Mouse (Mus musculus): ENCODE measurements around the gene Gm20431. TPM values are rescaled to one million over a fixed set of nuclear protein-coding genes. Genes with fewer than 3 reads are reported as not detected.

Gene Gm20431
- polyA plus RNA-seq, 1 experiment from 2014 or later = 10.7 TPM

GRCm38 (mm10) chr2:167596726-167597491, 64.4 kb downstream of the Gm20431 start:
- ATAC-seq (ENCODE audit: low read depth) = no peak
- H3K9me3 ChIP-seq (ENCODE audit: control insufficient read depth, low read length) = no peaks in the 10 kb centered on the region
- WGBS = 42% methylated on average over 26 of the region's 27 CpGs
- H3K27ac ChIP-seq (ENCODE audit: low read depth, low read length) = 0 out of 2 replicates have a peak overlapping the region, but pooled peaks have one; percentile 28
- H3K27me3 ChIP-seq (ENCODE audit: control insufficient read depth, insufficient read depth, low read length) = no peaks in the 10 kb centered on the region
- 0 out of 2 replicates have a peak overlapping the region, but pooled peaks have one; percentile 32 for H3K9ac ChIP-seq (replicated peaks; ENCODE audit: low read depth, low read length)
- no peak overlapping the region for H3K4me3 ChIP-seq (ENCODE audit: low read depth, low read length)
- H3K4me1 ChIP-seq (ENCODE audit: control insufficient read depth, insufficient read depth, low read length) = peaks cover 6% of the 10 kb centered on the region
- no peaks in the 10 kb centered on the region for H3K36me3 ChIP-seq (ENCODE audit: control insufficient read depth, insufficient read depth, low read length)
- peak overlapping the region; percentile 23; the same call in 1 of the 2 replicates for H3K4me2 ChIP-seq (ENCODE audit: low read depth, low read length)

GRCm38 (mm10) chr2:167596262-167596661, 65.0 kb downstream of the Gm20431 start:
- ATAC-seq (ENCODE audit: low read depth) = no peak
- Histone ChIP-seq H3K36me3 (ENCODE audit: control insufficient read depth, insufficient read depth, low read length) (no peaks in the 10 kb centered on the region), H3K27ac (ENCODE audit: low read depth, low read length) (no peak overlapping the region), H3K9ac (replicated peaks; ENCODE audit: low read depth, low read length) (no peak overlapping the region), H3K4me1 (ENCODE audit: control insufficient read depth, insufficient read depth, low read length) (peaks cover 6% of the 10 kb centered on the region), H3K4me2 (ENCODE audit: low read depth, low read length) (no peak overlapping the region), H3K9me3 (ENCODE audit: control insufficient read depth, low read length) (no peaks in the 10 kb centered on the region), H3K4me3 (ENCODE audit: low read depth, low read length) (no peak overlapping the region), H3K27me3 (ENCODE audit: control insufficient read depth, insufficient read depth, low read length) (no peaks in the 10 kb centered on the region)
- 43% methylated on average over 4 of the region's 4 CpGs for WGBS

GRCm38 (mm10) chr2:167595761-167596171, 65.5 kb downstream of the Gm20431 start:
- Histone ChIP-seq H3K4me3 (ENCODE audit: low read depth, low read length) (no peak overlapping the region), H3K4me2 (ENCODE audit: low read depth, low read length) (no peak overlapping the region), H3K9me3 (ENCODE audit: control insufficient read depth, low read length) (no peaks in the 10 kb centered on the region), H3K27me3 (ENCODE audit: control insufficient read depth, insufficient read depth, low read length) (no peaks in the 10 kb centered on the region), H3K4me1 (ENCODE audit: control insufficient read depth, insufficient read depth, low read length) (peaks cover 6% of the 10 kb centered on the region), H3K27ac (ENCODE audit: low read depth, low read length) (no peak overlapping the region), H3K9ac (replicated peaks; ENCODE audit: low read depth, low read length) (no peak overlapping the region), H3K36me3 (ENCODE audit: control insufficient read depth, insufficient read depth, low read length) (no peaks in the 10 kb centered on the region)
- no peak for ATAC-seq (ENCODE audit: low read depth)
- WGBS = 47% methylated on average over 14 of the region's 14 CpGs

GRCm38 (mm10) chr2:167594444-167594934, 66.8 kb downstream of the Gm20431 start:
- Histone ChIP-seq H3K27me3 (ENCODE audit: control insufficient read depth, insufficient read depth, low read length) (no peaks in the 10 kb centered on the region), H3K9ac (replicated peaks; ENCODE audit: low read depth, low read length) (no peak overlapping the region), H3K27ac (ENCODE audit: low read depth, low read length) (no peak overlapping the region), H3K4me3 (ENCODE audit: low read depth, low read length) (no peak overlapping the region), H3K4me1 (ENCODE audit: control insufficient read depth, insufficient read depth, low read length) (peaks cover 6% of the 10 kb centered on the region), H3K9me3 (ENCODE audit: control insufficient read depth, low read length) (no peaks in the 10 kb centered on the region), H3K4me2 (ENCODE audit: low read depth, low read length) (no peak overlapping the region), H3K36me3 (ENCODE audit: control insufficient read depth, insufficient read depth, low read length) (no peaks in the 10 kb centered on the region)
- 25% methylated on average over 10 of the region's 10 CpGs for WGBS
- peak; percentile 20; the same call in 1 of the 2 replicates for ATAC-seq (ENCODE audit: low read depth)

GRCm38 (mm10) chr2:167593551-167594250, 67.6 kb downstream of the Gm20431 start:
- H3K9me3 ChIP-seq (ENCODE audit: control insufficient read depth, low read length) = no peaks in the 10 kb centered on the region
- no peak overlapping the region for H3K4me2 ChIP-seq (ENCODE audit: low read depth, low read length)
- H3K9ac ChIP-seq (replicated peaks; ENCODE audit: low read depth, low read length) = no peak overlapping the region
- 80% methylated on average over 4 of the region's 4 CpGs for WGBS
- H3K36me3 ChIP-seq (ENCODE audit: control insufficient read depth, insufficient read depth, low read length) = no peaks in the 10 kb centered on the region
- no peak overlapping the region for H3K27ac ChIP-seq (ENCODE audit: low read depth, low read length)
- H3K4me3 ChIP-seq (ENCODE audit: low read depth, low read length) = no peak overlapping the region
- H3K4me1 ChIP-seq (ENCODE audit: control insufficient read depth, insufficient read depth, low read length) = peaks cover 6% of the 10 kb centered on the region
- H3K27me3 ChIP-seq (ENCODE audit: control insufficient read depth, insufficient read depth, low read length) = no peaks in the 10 kb centered on the region
- ATAC-seq (ENCODE audit: low read depth) = no peak

- Histone ChIP-seq H3K27me3 (ENCODE audit: control insufficient read depth, insufficient read depth, low read length) (no peaks in the 10 kb centered on the region), H3K9me3 (ENCODE audit: control insufficient read depth, low read length) (no peaks in the 10 kb centered on the region), H3K27ac (ENCODE audit: low read depth, low read length) (no peak overlapping the region), H3K4me1 (ENCODE audit: control insufficient read depth, insufficient read depth, low read length) (no peaks in the 10 kb centered on the region), H3K4me3 (ENCODE audit: low read depth, low read length) (no peak overlapping the region), H3K4me2 (ENCODE audit: low read depth, low read length) (no peak overlapping the region; the same call in 1 of the 2 replicates), H3K36me3 (ENCODE audit: control insufficient read depth, insufficient read depth, low read length) (no peaks in the 10 kb centered on the region), H3K9ac (replicated peaks; ENCODE audit: low read depth, low read length) (no peak overlapping the region)
- WGBS = 11% methylated on average over 21 of the region's 21 CpGs
- no peak for ATAC-seq (ENCODE audit: low read depth)
Measured at GRCm38 (mm10) chr2:167588774-167589577, 72.3 kb downstream of the Gm20431 start.

GRCm38 (mm10) chr2:167586976-167587375, 74.3 kb downstream of the Gm20431 start:
- no peak for ATAC-seq (ENCODE audit: low read depth)
- no peaks in the 10 kb centered on the region for H3K36me3 ChIP-seq (ENCODE audit: control insufficient read depth, insufficient read depth, low read length)
- no peaks in the 10 kb centered on the region for H3K27me3 ChIP-seq (ENCODE audit: control insufficient read depth, insufficient read depth, low read length)
- no peaks in the 10 kb centered on the region; the same call in 1 of the 2 replicates for H3K4me1 ChIP-seq (ENCODE audit: control insufficient read depth, insufficient read depth, low read length)
- H3K4me2 ChIP-seq (ENCODE audit: low read depth, low read length) = no peak overlapping the region
- WGBS = 19% methylated on average over 9 of the region's 9 CpGs
- H3K9me3 ChIP-seq (ENCODE audit: control insufficient read depth, low read length) = no peaks in the 10 kb centered on the region
- no peak overlapping the region for H3K4me3 ChIP-seq (ENCODE audit: low read depth, low read length)
- no peak overlapping the region for H3K27ac ChIP-seq (ENCODE audit: low read depth, low read length)
- no peak overlapping the region for H3K9ac ChIP-seq (replicated peaks; ENCODE audit: low read depth, low read length)

GRCm38 (mm10) chr2:167586041-167586440, 75.3 kb downstream of the Gm20431 start:
- H3K27ac ChIP-seq (ENCODE audit: low read depth, low read length) = no peak overlapping the region
- no peaks in the 10 kb centered on the region for H3K27me3 ChIP-seq (ENCODE audit: control insufficient read depth, insufficient read depth, low read length)
- no peaks in the 10 kb centered on the region for H3K36me3 ChIP-seq (ENCODE audit: control insufficient read depth, insufficient read depth, low read length)
- H3K4me1 ChIP-seq (ENCODE audit: control insufficient read depth, insufficient read depth, low read length) = no peaks in the 10 kb centered on the region; the same call in 1 of the 2 replicates
- H3K4me3 ChIP-seq (ENCODE audit: low read depth, low read length) = no peak overlapping the region
- no peaks in the 10 kb centered on the region for H3K9me3 ChIP-seq (ENCODE audit: control insufficient read depth, low read length)
- WGBS = 37% methylated on average over 8 of the region's 8 CpGs
- no peak overlapping the region for H3K9ac ChIP-seq (replicated peaks; ENCODE audit: low read depth, low read length)
- H3K4me2 ChIP-seq (ENCODE audit: low read depth, low read length) = no peak overlapping the region
- no peak for ATAC-seq (ENCODE audit: low read depth)

All from neural tube, embryonic 14.5 days (tissue).